Mouse (Mus musculus): ENCODE data around the gene Ero1lb.
"Not testable (repeated sequence)": the region's sequence is repeated elsewhere in the genome, so short reads cannot be mapped to it uniquely, and the experiment has no call there.

Gene Ero1lb

GRCm38 (mm10) chr13:12574979-12575536, 9.4 kb downstream of the Ero1lb start:
- no peak for DNase-seq (ENCODE audit: low spot score)

DNA sequence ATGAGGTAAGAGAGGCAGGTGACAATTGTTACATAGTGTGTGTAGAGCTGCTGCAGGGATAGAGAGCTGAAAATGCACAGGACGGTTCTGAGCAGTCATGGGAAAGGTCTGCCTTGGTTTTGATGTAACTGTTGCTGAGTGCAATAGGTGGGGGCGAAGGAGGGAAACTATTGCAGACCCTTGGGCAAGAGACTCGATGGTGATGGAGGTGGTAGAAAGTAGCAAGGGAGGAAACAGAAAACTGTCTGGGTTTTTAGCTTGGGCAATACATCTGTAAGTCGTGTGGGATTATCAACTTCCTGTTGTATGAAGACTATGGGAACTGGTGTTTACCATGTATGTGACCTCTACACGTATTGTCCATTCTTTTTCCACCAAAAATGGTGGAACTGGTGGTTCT, 12.5 kb downstream of the Ero1lb start:
- DNase-seq (ENCODE audit: low spot score) = no peak

DNA sequence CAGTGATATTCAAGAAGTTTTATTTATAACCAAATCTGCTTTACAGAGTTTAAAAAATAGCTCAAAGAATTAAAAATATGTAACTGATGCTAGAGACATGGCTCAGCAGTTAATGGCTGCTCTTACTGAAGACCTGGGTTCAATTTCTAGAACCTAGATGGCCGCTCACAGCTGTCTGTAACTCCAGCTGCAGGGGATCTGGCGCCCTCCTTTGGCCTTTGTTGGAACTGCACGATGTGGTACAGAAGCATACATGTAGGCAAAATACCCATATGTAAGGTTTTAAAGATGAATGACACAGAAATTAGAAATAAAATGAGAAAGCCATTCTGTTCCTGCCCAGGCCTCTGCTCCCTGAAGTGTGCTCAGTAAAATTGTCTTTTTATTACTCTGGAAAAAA, 23.3 kb downstream of the Ero1lb start:
- peak; percentile 60 for DNase-seq (ENCODE audit: low spot score)

- DNase-seq (ENCODE audit: low spot score) = not testable (repeated sequence)
Observed at GRCm38 (mm10) chr13:12597075-12597474, 31.4 kb downstream of the Ero1lb start.

GRCm38 (mm10) chr13:12610206-12610605, 44.5 kb downstream of the Ero1lb start:
- DNase-seq (ENCODE audit: low spot score) = not testable (repeated sequence)

- not testable (repeated sequence) for DNase-seq (ENCODE audit: low spot score)
Observed at GRCm38 (mm10) chr13:12614026-12614425, 48.4 kb downstream of the Ero1lb start.

DNA sequence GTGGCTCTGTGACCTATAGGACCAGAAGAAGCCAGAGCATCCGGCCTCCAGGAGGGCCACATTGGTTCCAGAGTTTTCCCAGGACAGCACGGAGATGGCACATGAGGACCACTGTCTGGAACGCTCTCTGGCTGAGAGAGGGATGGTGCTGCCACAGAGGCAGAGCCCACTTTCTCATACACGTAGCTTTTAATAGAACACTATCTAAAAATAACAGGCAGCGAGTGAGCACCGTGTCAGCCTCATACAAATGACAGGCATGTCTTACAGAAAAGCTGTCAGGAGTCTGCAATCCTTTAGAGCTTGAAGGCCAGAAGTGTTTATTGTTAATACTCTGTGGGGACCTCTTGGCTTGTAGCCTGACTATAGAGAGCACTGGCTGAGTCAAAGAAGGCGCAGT, 48.9 kb downstream of the Ero1lb start:
- DNase-seq (ENCODE audit: low spot score) = not testable (repeated sequence)

- not testable (repeated sequence) for DNase-seq (ENCODE audit: low spot score)
Observed at GRCm38 (mm10) chr13:12615014-12615413, 49.3 kb downstream of the Ero1lb start.

DNA sequence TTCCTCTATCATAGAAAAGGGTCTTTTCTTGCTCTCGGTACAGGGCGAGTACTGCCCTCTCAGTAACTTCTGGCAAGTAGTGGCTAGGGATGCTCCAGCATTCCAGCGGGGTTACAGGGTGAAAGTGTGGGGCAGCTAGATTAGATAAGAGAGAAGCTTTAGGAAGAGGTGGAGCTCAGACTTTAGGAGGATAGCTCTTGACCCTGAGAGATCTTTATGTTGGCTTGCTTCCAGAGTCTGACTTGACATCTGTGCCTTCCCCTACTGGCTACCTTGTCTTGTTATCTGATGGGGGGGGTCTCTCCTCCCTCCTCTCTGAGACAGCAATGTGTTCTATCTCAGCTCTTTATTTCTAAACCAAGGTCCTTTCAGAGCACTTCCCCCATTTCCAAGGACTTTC, 50.8 kb downstream of the Ero1lb start:
- DNase-seq (ENCODE audit: low spot score) = not testable (repeated sequence)

DNA sequence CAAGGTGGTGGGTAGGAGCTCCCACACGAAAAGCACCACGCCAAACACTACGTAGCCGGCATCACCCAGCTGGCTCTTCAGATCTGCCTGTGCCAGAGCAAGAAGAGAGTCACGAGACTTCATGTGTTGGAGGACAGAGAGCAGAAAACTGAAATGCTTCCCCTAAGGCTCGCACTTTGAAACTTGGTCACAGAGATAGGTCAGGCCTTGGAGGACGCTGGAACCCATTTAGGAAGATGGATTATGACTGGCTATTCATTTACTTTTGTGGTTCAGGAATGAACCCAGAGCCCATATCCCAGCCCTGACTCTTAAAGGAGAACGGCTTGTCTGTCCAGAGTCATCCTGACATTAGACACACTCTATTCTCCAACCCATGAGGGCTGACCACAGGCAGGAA, 54.1 kb downstream of the Ero1lb start:
- not testable (repeated sequence) for DNase-seq (ENCODE audit: low spot score)

- not testable (repeated sequence) for DNase-seq (ENCODE audit: low spot score)
Observed at GRCm38 (mm10) chr13:12626061-12626460, 60.4 kb downstream of the Ero1lb start.

DNA sequence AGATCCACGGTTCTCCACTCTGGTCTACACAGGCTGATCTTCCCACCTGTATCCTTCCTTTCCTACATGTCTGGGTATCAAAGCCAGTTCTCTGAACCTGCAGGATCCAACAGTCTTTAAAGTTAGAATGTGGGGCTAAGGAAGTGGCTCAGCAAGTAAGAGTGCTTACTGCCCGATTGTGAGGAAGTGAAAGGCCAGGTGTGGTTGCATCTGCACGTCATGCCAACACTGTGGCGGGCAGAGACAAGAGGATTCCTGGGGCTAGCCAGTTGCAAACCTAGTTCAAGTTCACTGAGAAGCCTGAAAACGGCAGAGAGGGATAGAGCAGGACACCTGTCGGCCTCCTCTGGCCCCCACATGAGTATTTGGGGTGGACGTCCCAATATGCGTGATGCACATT, 62.1 kb downstream of the Ero1lb start:
- DNase-seq (ENCODE audit: low spot score) = not testable (repeated sequence)

- not testable (repeated sequence) for DNase-seq (ENCODE audit: low spot score)
Observed at GRCm38 (mm10) chr13:12628181-12628580, 62.5 kb downstream of the Ero1lb start.

GRCm38 (mm10) chr13:12630252-12630651, 64.6 kb downstream of the Ero1lb start:
- DNase-seq (ENCODE audit: low spot score) = not testable (repeated sequence)

DNA sequence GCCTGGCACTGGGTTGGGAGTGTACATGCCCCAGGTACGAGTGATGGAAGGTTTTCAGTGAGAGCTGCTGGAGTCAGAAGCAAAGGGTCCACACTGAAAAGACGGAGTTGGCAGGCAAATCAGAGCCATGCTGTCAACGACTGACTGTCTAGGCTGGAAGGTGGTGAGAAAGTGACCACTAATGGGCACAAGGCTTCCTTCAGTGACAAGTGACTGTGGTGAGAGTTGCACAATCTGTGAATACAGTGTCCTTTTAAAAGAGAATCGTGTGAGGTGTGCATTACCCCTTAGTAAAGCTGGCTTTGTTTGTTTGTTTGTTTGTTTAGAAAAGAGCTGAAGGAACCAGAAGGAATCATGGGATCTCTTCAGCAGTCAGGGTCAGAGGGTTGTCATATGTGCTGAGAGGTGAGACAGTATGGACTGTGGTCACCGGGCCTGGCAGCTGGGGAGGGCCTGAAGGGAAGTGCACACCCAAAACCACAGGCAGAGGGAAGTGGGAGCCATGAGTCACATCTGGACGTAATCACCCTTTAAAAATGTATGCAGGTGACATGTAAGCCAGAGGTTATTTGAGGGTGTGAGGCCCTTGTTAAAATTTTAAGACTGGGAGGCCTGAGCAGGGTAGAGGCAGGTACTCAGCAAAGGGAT, 69.4 kb downstream of the Ero1lb start:
- DNase-seq (ENCODE audit: low spot score) = not testable (repeated sequence)

DNA sequence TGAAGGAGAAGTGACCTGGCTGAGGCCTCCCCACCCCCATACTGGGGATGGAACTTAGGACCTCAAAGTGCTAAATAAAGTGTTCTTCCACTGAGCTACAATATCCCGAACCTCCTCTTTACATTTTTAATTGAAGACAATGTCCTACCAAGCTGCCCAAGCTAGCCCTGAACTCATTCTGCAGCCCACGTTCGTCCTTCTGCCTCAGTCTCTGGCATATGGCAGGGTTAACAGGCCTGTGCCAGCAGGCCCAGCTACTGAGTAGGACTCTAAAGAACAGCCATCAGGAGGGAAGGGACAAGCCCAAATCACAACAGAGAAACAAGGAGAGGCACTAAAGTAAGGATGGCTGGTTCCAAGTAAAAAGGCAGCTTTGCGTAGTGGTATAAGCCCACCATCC, 77.1 kb downstream of the Ero1lb start:
- DNase-seq (ENCODE audit: low spot score) = not testable (repeated sequence)

DNA sequence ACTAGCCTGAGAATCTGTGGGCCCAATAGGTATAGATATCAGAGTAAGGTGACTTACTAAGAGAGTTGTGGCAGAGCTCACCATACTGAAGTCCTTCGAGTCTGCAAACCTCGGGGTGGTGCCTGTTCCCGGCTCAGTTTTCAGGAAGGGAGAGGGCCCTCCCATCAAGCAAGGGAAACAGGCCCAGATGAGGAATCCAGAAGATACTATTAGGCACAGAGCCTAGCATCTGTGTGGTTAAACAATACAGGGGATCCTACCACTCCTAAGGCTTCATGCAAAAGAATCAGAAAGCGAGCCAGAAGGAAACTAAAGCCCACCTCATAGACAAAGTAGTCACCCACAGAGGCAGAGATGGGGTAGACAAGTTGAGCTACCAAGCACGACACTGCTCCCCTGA, 81.0 kb downstream of the Ero1lb start:
- DNase-seq (ENCODE audit: low spot score) = not testable (repeated sequence)

- not testable (repeated sequence) for DNase-seq (ENCODE audit: low spot score)
Observed at GRCm38 (mm10) chr13:12650020-12650876, 84.6 kb downstream of the Ero1lb start.

DNA sequence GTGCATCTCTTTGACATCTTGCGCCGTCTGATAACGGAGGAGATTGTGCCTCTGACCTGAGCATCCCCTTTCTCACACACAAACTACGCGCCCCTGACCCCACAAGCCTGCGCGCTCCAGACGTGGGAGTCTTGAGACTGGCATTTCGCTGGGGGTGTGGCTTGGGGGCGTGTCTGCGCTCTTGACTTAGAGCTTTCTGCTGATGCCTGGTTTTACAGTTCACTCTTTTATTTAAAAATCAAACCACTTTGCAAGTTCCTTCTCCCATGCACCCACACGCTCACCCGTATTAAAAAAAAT, 85.2 kb downstream of the Ero1lb start:
- not testable (repeated sequence) for DNase-seq (ENCODE audit: low spot score)

Measured in c-Kit-positive CD71-positive TER-119-positive erythroid progenitor cells, embryonic 14.5 days (primary cell).